Mouse (Mus musculus) midbrain, embryonic 14.5 days (tissue): ENCODE measurements at regions not wholly inside any gene's neighbourhood (a gene's known extent, or its start where the extent isn't known, plus 50 kb on each side); places are given as distances from the start of the nearest gene placed in this dataset.

Source experiments
- ATAC-seq: fragments of 200-750 bp; cut with Nextera tagmentation; 2 replicates; pipeline ENCODE4 v1.8.0; 2017; ENCODE audit warnings: moderate number of reproducible peaks, moderate library complexity; ENCODE audit not compliant: low FRiP score, low TSS enrichment
- DNase-seq: peaks from one replicate; pipeline ENCODE4 v3.0.0-alpha.2; 2015
- H3K27ac ChIP-seq: fragments of 300-500 bp; sonication (generic); replicated peaks from 2 replicates; pipeline ENCODE4 v1.5.1; 2014; ENCODE audit warnings: mild to moderate bottlenecking, low read depth, low read length, moderate library complexity
- H3K27me3 ChIP-seq: fragments of 300-500 bp; sonication (generic); 2 replicates; pipeline ENCODE4 v1.6.1; 2014; ENCODE audit warnings: low read length, control low read depth, mixed read lengths; ENCODE audit not compliant: control insufficient read depth, insufficient read depth
- H3K36me3 ChIP-seq: fragments of 300-500 bp; sonication (generic); 2 replicates; pipeline ENCODE4 v1.6.1; 2014; ENCODE audit warnings: low read length, control low read depth; ENCODE audit not compliant: control insufficient read depth, insufficient read depth
- H3K4me1 ChIP-seq: fragments of 300-500 bp; sonication (generic); 2 replicates; pipeline ENCODE4 v1.6.1; 2014; ENCODE audit warnings: mild to moderate bottlenecking, antibody characterized with exemption, low read length, control low read depth; ENCODE audit not compliant: control insufficient read depth, insufficient read depth
- H3K4me2 ChIP-seq: fragments of 300-500 bp; sonication (generic); 2 replicates; pipeline ENCODE4 v1.6.1; 2014; ENCODE audit warnings: mild to moderate bottlenecking, low read length, moderate library complexity
- H3K4me3 ChIP-seq: fragments of 300-500 bp; sonication (generic); replicated peaks from 2 replicates; pipeline ENCODE4 v1.5.1; 2014; ENCODE audit warnings: low read depth, low read length
- H3K9ac ChIP-seq: fragments of 300-500 bp; sonication (generic); replicated peaks from 2 replicates; pipeline ENCODE4 v1.6.1; 2014; ENCODE audit warnings: mild to moderate bottlenecking, low read length, moderate library complexity
- H3K9me3 ChIP-seq: fragments of 300-500 bp; sonication (generic); 2 replicates; pipeline ENCODE4 v1.6.1; 2016; ENCODE audit warnings: low read length, control low read depth, mixed read lengths; ENCODE audit not compliant: control insufficient read depth
- WGBS: fragments of 180-500 bp; shearing (Covaris S2); extraction: QIAGEN DNeasy Blood & Tissue Kit; methylation state at CpG from one replicate; pipeline ENCODE4 v1.1.7; 2014; 5-methylcytosine and 5-hydroxymethylcytosine counted together

DNA sequence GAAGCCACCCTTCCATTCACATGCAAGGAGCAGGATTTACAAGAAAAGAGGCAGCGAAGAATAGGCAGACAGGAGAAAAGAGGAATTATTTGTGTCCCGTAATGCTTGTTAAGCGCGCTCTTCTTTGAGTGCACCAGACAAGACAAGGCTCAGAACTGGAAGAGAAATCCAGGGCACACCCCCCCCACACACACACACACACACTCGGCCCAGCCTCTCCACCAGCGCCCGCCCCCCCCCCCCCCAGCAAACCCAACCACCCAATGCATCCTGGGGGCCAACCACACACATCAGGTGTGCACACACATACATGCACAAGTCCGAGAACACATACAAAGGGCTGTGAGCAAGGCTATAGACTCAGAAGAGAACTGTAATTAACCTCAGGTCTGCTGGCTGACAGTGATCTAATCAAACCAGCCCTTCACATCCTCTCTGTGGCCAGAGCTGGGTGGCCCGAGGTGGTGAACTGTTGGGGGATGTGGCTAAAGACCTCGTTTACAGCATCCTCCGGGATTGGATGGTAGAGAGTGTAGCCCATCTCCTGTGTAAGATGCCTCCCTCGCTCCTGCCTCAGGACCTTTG, 108.7 kb upstream of the Lhx5 start:
- Histone ChIP-seq H3K4me2 (peak overlapping the region; percentile 52), H3K4me3 (peak overlapping the region; percentile 16; the same call in 1 of the 2 replicates), H3K27ac (peak overlapping the region; percentile 58), H3K4me1 (peaks cover 13% of the 10 kb centered on the region), H3K9ac (peak overlapping the region; percentile 50), H3K9me3 (no peaks in the 10 kb centered on the region), H3K27me3 (peaks cover 27% of the 10 kb centered on the region; the same call in 1 of the 2 replicates), H3K36me3 (no peaks in the 10 kb centered on the region)
- WGBS: 6% methylated on average over 12 of the region's 12 CpGs
- DNase-seq: no peak
- ATAC-seq: 0 out of 2 replicates have a peak, but pooled peaks have one; percentile 32

DNA sequence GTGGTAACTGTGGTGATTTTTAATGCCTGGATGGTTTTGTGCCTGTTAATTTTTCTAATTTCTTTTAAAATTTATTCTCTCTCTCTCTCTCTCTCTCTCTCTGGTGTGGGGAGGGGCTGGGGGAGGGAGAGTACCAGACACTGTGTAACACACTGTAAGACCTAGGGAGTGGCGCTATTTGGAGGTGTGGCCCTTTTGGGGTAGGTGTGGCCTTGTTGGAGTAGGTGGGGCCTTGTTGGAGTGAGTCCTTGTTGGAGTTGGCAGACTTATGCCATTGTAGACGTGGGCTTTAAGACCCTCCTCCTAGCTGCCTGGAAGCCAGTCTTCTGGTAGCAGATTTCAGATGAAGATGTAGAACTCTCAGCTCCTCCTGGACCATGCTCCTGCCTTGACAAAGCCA, 107.4 kb upstream of the Lhx5 start:
- Histone ChIP-seq H3K27ac (no peak overlapping the region), H3K9ac (no peak overlapping the region), H3K27me3 (peaks cover 20% of the 10 kb centered on the region; the same call in 1 of the 2 replicates), H3K36me3 (no peaks in the 10 kb centered on the region), H3K4me3 (no peak overlapping the region), H3K4me1 (peaks cover 13% of the 10 kb centered on the region), H3K9me3 (no peaks in the 10 kb centered on the region), H3K4me2 (no peak overlapping the region)
- no peak for DNase-seq
- 88% methylated on average over 2 of the region's 2 CpGs for WGBS
- no peak for ATAC-seq

DNA sequence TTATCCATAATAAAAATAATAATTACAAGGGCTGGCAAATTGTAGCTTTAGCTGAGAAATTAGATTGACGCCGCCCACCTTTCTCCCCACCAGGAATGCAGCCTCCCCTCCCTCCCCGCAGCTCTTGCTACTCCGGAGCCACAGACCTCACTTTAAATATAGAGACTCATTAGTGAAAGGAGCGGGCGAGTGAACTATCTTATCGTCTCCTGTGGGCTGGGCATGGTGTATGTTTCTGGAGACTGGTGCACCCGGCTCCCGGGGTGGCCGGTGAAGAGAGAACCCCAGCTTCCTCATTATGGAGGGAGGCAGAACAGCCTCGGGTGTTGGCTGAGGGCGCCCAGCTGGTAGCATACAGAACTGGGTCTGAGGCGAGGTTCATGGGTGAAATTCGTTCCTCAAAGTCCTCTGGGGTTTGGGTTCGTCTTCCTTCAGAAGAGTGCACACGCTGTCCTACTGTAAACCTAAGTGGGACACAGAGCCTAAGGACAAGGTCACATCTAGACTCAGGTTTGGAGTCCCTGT, 106.1 kb upstream of the Lhx5 start:
- Histone ChIP-seq H3K9me3 (no peaks in the 10 kb centered on the region), H3K36me3 (no peaks in the 10 kb centered on the region), H3K9ac (no peak overlapping the region), H3K27me3 (peaks cover 19% of the 10 kb centered on the region; the same call in 1 of the 2 replicates), H3K4me3 (no peak overlapping the region), H3K4me1 (peaks cover 13% of the 10 kb centered on the region), H3K27ac (no peak overlapping the region), H3K4me2 (no peak overlapping the region)
- WGBS: 64% methylated on average over 16 of the region's 16 CpGs
- no peak for ATAC-seq
- DNase-seq: no peak

DNA sequence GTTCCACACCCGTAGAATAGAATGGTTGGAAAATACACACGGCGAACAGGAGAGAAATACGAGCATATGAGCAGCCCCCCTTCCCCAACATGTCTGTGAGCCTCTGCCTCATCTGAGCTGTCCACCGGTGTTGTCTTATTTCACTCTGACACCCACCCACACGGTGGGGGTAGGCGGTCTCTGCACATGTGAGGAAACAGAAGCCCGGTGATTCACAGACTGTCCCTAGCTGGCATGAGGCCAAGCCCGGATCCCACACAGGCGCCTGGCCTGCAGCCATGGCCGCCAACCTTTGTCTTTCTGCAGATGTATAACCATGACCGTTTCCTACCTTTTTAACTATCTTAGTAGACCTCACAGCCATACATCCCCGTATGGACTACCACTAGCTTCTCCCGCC, 99.5 kb upstream of the Lhx5 start:
- Histone ChIP-seq H3K4me3 (no peak overlapping the region), H3K4me1 (no peaks in the 10 kb centered on the region), H3K4me2 (no peak overlapping the region), H3K27me3 (no peaks in the 10 kb centered on the region; the same call in 1 of the 2 replicates), H3K36me3 (no peaks in the 10 kb centered on the region), H3K27ac (no peak overlapping the region), H3K9me3 (no peaks in the 10 kb centered on the region), H3K9ac (no peak overlapping the region)
- WGBS: 69% methylated on average over 14 of the region's 14 CpGs
- DNase-seq (peak; percentile 61), ATAC-seq (no peak)

DNA sequence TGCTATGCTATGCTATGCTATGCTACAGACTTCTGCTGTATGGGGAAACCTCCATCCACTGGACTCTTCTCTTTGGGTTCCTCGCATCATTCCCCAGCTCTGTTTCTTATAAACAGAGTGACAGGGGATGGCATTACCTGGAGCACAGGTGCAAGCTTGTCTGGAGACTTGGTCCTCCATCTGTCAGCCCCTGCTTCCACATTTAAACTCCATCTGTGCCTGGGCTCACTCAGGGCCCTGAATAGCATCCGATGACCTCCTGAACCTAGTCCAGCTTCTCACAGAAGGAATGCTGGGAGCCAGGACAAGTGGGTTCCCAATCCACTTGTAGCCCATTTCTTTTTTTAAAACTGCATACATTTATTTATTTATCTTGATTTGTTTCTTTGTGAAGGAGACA, 92.3 kb upstream of the Lhx5 start:
- WGBS: 82% methylated on average over 2 of the region's 2 CpGs
- Histone ChIP-seq H3K4me3 (no peak overlapping the region), H3K27ac (no peak overlapping the region), H3K4me1 (no peaks in the 10 kb centered on the region), H3K36me3 (no peaks in the 10 kb centered on the region), H3K4me2 (no peak overlapping the region), H3K9ac (no peak overlapping the region), H3K9me3 (no peaks in the 10 kb centered on the region), H3K27me3 (no peaks in the 10 kb centered on the region)
- ATAC-seq: no peak
- DNase-seq: no peak

DNA sequence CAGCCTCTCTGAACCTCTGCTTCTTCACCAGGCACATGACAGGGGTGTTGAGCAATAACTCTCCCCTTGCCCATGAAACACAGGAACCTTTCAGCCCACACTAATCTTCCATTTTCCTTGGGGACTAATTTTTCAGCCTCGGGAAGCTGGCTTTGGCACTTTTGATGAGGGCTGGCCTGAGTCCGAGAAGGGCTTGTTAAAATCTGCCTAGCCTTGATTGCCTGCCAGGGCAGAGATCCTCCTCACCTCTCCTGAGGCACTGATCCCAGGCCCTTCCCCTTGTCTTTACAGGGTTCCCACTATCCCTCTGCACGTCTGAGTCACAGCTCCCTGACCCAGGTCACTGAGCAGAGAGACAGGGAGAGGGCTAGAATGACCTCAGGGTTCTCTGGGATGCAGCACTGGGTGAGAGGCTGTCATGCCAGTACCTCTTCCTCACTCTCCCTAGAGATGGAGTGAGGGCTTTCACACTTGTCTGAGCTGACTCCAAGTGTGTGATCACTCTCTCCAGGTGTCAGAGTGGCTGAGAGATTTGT, 90.7 kb upstream of the Lhx5 start:
- ATAC-seq (no peak), DNase-seq (no peak)
- H3K4me1 ChIP-seq: no peaks in the 10 kb centered on the region
- WGBS: 47% methylated on average over 3 of the region's 3 CpGs
- no peaks in the 10 kb centered on the region for H3K27me3 ChIP-seq
- no peaks in the 10 kb centered on the region for H3K9me3 ChIP-seq
- H3K4me3 ChIP-seq: no peak overlapping the region
- H3K9ac ChIP-seq: no peak overlapping the region
- no peak overlapping the region for H3K27ac ChIP-seq
- no peaks in the 10 kb centered on the region for H3K36me3 ChIP-seq
- H3K4me2 ChIP-seq: no peak overlapping the region

DNA sequence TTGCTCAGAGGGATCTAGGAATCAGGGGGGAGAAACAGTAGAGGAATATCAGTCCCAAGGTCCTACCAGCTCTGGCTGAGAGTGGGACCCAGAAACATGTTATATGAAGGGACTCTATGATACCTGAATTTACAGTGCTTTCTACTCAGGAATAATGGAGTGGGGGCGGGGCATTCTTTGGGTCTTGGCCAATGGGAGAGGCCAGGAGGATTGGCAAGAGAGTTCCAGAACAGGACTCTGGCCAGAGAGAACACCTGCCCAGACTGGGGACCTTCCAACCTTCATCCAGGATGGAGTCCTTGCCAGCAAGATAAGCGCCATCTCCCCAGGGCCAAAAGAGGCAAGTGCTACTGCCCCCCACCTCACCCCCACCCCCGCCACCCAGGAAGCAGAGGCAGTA, 81.0 kb upstream of the Lhx5 start:
- H3K4me1 ChIP-seq: 0 out of 2 replicates have a peak, but pooled peaks cover 3% of the 10 kb centered on the region
- no peaks in the 10 kb centered on the region; the same call in 1 of the 2 replicates for H3K27me3 ChIP-seq
- DNase-seq (no peak), ATAC-seq (no peak)
- H3K9ac ChIP-seq: no peak overlapping the region
- H3K27ac ChIP-seq: no peak overlapping the region
- H3K4me3 ChIP-seq: no peak overlapping the region
- WGBS: 92% methylated on average over 3 of the region's 3 CpGs
- no peaks in the 10 kb centered on the region for H3K9me3 ChIP-seq
- H3K36me3 ChIP-seq: no peaks in the 10 kb centered on the region
- H3K4me2 ChIP-seq: no peak overlapping the region

DNA sequence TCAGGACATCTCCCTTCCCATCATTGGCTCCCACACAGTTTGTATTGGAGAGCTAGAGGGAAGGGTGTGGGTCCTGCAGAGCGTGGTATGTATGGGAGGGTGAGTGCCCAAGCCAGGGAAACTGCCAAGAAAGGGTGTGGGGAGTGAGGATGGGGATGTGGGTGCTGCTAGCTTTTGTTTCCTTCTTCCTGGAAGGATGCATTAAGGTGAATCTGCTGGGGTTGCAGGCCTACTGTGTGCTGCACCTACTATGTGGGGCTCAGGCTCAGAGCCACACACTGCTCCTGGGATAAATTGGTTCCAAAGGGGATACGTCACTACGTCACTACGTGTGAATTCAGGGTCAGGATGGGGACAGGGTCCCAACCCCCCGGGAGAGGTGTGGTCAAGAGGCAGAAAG, 79.7 kb upstream of the Lhx5 start:
- no peak overlapping the region for H3K27ac ChIP-seq
- WGBS: 69% methylated on average over 5 of the region's 5 CpGs

DNA sequence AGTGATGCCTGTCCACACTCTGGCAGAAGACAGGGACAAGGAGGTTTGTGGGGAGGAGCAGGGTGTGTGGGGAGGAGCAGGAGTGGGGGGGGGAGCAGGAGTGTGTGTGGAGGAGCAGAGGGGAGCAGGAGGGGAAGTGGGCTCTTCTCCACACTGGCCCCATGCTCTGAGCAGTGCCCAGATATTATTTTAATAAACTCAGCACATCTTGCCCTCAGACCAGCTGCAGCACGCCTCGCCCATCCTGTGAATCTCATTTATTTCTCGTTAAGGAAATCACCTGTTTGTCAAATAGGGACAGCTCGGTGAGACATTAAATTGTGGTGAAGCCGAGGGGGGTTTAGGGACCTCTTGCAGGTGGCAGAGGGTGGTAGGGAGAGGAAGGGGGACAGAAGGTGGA, 77.8 kb upstream of the Lhx5 start:
- Histone ChIP-seq H3K9ac (no peak overlapping the region), H3K9me3 (no peaks in the 10 kb centered on the region), H3K27ac (no peak overlapping the region), H3K4me1 (peaks cover 8% of the 10 kb centered on the region), H3K27me3 (no peaks in the 10 kb centered on the region; the same call in 1 of the 2 replicates), H3K4me3 (no peak overlapping the region), H3K4me2 (no peak overlapping the region), H3K36me3 (no peaks in the 10 kb centered on the region)
- ATAC-seq (no peak), DNase-seq (no peak)
- 64% methylated on average over 5 of the region's 5 CpGs for WGBS

More for the DNA sequence above, 79.7 kb upstream of the Lhx5 start:
- H3K9ac ChIP-seq: no peak overlapping the region
- H3K4me2 ChIP-seq: no peak overlapping the region
- H3K4me3 ChIP-seq: no peak overlapping the region
- no peak for ATAC-seq
- H3K9me3 ChIP-seq: no peaks in the 10 kb centered on the region
- H3K27me3 ChIP-seq: no peaks in the 10 kb centered on the region; the same call in 1 of the 2 replicates
- no peaks in the 10 kb centered on the region for H3K36me3 ChIP-seq
- H3K4me1 ChIP-seq: 0 out of 2 replicates have a peak, but pooled peaks cover 3% of the 10 kb centered on the region
- DNase-seq: no peak
